Mouse (Mus musculus) lung, postnatal 4 days (tissue): ENCODE results near the gene Ccdc190.

Source experiments
- DNase-seq, 2 experiments: peaks; one replicate each; pipeline ENCODE4 v3.0.0; 2021

The Ccdc190 gene

DNA sequence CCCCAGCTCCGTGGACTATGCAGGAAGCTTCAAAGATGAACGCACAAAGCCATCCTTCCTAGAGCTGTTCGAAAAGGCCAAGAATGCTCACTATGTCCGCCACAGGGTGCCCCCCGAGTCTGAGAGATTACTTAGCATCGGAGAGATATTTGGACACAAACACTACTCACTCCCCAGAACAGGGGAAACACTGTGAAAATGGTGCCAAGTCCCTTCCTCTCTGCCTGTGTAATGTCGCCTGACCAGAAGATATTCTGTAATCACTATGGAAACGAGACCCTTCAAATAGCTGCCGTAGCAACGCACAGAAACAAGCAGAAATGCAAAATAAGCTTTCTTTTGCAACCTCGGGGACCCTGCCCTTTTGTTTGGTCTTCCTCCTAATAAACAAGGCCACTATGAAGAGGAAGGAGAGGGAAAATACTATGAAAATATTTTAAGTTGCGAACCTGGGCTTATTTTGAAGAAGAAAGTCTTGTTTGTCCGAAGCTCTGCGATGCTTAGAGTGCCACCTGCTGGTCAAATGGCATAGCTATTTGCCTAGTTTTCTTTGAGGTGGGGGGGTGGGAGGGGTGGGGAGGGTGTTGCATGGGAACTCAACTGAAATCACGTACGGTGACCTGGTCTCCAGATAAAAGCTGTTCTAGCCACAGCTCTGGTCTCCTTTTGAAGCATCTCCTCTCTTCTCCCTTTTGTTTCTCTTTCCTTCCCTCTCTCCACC is 5.7 kb downstream of the Ccdc190 start:
- peak in 1 of 2 experiments; percentile 58 for DNase-seq

DNA sequence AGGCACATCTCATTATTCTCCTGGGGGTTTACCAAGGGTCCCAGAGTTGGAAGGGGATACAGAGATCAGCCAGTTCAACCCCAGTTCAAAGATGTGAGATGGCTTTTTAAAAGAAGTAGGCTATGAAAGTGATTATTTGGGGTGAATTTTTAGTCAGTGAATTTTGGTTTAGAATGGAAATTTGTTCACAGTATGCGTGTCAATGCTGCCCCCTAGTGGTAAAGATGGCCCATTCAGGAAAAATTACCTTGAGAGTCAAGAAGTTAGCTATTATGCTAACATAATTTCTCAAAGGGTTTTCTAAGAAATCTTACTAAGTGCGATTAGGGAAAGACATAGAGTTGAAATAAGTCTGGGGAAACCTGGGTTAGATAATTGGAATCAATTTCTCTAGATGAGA is 10.9 kb downstream of the Ccdc190 start:
- peak in 1 of 2 experiments; percentile 29 for DNase-seq

DNA sequence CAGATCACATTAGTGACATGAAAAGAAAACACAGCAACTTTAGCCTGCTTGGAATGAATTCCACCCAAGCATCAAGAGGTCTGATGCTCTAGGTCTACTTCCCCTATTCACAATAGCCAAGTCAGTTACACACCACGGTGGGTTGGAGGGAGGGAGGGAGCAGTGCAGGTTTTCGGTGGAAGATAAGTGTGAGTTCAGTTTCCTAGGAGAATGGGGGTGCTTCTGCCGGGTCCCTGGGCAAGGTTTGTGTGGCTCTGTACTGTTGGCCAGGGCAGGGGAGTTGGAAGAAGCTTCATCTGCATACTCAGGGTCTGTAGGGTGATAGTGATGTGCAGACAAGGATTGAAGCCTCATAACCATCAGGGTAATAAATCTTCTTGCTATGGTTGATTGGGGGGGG is 17.6 kb downstream of the Ccdc190 start:
- no peak for DNase-seq

DNA sequence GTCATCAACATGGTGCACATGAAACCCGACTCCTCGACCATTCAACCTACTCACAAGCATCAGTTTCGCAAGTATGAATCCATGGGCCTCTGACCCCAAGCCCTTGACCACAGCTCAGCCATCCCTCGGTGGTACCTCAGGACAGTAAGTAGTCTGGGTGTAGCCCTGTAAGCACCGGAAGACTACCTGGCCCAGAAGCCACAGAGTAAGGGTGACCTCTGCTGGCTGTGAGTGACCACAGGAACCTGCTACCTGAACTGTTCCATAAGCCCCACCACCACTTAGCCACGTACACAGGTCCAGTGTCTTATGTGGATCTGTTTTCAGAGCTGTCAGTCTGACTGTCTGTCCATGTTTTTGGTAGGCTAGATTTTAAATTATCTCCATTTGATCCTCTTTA is 19.2 kb downstream of the Ccdc190 start:
- DNase-seq: no peak

DNA sequence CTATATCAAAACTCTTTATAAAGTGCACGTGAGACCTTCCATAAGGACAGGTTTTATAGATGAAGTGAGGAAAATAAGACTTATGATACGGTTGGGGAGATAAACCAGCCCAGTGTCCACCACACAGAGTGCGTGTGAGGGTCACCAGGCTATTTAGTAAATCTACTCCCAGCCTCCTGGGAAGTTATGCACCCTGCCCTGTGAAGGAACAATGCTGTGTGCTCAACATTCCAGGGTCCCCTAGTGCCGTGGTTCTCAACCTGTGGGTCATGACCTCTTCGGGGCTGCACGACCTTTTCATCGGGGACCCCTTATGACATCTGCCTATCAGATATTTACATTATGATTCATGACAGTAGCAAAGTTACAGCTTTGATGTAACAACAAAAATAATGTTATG is 19.8 kb downstream of the Ccdc190 start:
- no peak for DNase-seq

DNA sequence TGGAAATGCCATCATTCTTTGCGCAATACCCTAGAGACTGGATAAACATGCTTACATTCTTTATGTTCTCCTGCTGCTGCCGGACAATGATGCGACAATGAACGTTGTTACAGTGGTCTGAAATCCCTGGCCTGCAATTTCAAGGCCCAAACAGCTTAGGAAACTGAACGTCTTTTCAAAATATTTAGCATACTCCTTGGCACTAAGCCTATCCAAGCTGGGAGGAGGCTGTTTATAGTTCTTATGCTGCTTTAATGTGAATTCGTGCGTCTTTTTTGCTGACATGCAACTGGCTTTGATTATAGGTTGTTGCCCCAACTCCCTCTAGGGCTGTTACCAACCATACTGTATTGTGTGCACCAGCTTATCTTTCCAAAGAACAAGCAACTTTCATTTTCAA is 20.4 kb downstream of the Ccdc190 start:
- no peak for DNase-seq

DNA sequence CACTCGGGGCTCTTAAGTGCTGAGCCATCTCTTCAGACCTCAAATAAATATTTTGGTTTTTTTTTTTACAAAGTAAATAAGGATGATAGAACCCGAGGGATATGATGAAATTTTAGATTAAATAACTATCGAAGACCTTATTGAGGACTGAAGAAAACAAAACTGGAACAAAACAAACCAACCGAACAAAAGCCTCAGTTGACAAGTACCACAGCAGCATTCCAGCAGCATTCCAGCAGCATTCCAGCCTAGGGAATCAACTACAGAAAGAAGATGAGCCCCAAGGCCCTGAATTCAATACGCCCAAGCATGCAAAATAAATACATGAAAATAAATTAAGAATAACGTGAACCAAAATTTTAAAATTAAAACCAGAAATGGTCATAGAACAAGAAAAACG is 21.5 kb downstream of the Ccdc190 start:
- DNase-seq: no peak

DNA sequence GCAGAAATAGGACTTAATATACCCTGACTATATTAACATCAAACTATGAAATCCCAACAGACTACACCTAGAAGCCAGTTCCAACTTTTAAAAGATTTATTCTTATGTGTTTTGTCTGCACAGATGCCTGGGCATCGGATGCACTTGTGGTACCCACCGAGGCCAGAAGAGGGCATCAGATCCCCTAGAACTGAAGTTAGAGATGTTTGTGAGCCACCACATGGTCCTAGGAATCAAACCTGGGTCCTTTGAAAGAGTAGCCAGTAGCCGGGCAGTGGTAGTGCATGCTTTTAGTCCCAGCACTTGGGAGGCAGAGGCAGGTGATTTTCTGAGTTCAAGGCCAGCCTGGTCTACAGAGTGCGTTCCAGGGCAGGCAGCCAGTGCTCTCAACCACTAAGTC is 22.2 kb downstream of the Ccdc190 start:
- DNase-seq: no peak

DNA sequence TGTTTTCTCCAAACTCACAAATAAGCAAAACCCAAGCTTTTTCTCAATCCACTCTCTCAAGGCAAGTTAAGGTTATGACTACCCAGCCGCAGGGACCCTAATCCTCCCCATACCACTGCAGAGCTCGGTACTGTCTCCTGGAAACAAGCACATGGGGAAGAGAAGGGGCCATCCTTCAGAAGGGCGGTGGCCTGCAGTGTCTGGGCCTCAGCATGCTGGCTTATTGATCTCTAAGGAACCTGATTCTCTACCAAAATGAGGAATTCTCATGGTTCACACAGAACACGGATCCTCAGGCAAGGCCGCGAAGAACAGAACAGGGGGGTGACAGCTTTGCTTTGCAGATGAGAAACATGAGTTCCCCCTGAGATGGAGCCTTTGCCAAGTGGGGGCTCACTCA is 23.1 kb downstream of the Ccdc190 start:
- no peak for DNase-seq

DNA sequence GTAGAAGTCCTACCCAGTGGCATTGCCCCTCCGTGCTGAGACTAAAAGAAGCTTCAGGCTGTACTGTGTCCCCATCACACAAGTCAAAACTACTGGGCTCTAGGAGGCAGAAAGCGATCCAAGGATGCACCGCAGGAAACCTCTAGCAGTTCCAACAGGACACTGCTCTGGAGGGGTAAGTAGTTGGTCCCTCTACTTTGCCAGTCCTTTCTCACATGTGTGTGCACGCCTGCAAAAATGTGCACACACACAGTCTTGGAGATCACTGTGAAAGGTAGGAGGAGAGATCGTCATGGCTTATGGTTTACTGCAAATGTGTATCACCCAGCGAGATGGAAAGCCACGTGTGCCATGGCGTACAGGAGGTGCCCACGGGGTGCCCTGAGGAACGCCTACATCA is 24.2 kb downstream of the Ccdc190 start:
- no peak for DNase-seq

DNA sequence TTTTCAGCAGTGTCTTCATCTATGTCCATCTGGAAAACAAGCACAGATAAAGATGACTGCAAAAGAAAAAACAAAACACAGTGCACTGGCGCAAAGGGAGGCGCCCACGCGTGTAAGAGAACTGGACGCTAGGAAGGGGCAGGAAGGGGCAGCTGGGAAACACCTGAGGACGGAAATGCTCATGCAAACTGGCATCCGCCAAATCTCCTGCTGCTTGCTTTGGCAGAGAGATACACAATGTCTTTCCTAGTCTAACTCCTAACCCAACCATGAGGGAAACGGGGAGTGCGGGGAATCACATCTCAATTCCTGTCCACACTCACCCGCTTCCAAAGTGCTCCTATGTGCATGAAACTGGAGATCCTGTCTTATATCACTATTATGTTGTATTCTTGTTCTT is 24.7 kb downstream of the Ccdc190 start:
- no peak for DNase-seq

DNA sequence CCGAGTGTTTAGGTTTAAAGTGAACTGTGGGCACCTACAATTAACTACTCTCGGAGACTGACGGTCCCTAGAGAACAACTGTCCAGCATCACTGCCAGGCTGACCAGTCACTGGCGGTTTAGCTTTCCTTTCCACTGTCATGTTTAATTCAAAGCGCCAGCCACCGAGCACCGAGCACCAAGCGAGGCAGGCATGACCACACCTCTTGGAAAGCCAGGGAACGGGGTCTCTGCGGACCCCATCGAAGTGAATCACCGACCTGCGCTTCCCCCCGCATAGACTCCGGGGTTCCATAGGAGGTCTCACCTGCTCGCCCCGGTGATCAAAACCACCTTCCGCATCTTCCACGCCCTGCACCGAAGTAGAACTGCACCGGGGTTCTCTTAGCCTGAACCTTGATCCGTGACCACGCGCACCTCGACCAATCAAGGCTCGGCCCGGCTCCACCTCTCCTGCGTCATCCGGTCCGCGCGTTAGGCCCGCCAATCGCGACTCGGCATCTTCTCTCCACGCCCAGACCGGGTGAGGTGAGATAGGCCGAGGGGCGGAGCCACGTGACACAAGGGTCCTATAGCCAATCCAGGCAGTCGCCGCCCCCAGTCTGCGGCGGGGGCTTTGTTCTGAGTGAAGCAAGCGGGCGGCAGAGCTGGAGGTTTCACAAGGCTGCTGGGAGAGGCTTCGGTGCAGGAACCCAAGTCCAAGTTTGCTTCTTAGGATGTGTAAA is 40.5 kb downstream of the Ccdc190 start, which contains the start of gene Hsd17b7:
Gene Hsd17b7 (minus strand): TSS at position 450 of the 724 bp plus-strand sequence.
- DNase-seq: peak; percentile 99

DNA sequence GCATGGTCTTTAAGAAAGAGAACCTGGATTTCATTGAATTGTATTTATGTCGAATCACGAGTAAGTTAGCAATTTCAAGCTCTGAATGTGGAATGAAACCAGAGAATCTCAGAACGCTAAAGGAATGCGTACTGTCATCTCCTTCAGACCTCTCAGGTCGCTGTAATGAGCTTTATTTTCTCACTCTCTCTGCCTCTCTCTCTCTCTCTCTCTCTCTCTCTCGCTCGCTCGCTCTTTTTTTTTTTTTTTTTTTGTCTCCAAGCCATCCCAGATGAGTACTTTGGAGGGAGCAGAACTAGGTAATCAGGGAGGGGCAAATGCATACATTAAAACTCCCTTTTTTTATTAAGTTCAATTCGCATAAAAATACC is 41.1 kb downstream of the Ccdc190 start:
- DNase-seq: no peak

DNA sequence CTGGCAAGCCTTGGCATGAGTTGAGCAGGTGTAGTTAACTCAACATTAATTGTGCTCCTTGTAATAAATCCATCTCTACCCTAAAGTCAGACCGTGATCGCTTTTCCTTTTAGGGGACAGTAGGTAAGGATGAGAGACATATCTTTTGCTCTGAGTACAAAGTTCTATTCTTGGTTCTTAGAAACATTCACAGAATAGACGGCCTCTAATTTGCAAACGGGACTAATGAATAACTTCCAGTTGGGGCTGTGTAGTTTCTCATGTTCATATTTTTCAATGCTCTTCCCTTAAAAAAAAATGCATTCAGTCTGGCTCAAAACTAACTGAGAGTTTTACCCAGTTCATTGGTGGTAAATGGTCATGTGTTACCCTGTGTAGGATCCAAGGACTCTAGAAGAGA is 42.5 kb downstream of the Ccdc190 start:
- no peak for DNase-seq

DNA sequence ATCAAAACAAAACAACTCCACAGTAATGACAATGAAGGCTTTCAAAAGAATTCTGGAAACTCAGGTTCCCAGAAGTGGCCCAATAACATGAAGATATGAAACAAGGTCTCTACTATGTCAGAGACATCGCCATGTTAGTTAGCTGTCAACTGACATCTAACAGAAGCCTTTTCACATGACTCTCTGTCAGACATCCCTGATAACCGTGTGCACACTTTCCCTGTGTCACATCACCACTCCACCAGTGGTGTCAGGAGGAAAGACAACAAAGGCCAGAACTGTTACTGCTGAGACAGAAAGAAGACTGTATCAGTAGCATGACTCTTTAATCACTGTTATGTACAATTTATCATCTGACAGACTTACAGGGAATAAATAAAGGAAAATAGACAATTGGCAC is 43.5 kb downstream of the Ccdc190 start:
- DNase-seq: no peak

DNA sequence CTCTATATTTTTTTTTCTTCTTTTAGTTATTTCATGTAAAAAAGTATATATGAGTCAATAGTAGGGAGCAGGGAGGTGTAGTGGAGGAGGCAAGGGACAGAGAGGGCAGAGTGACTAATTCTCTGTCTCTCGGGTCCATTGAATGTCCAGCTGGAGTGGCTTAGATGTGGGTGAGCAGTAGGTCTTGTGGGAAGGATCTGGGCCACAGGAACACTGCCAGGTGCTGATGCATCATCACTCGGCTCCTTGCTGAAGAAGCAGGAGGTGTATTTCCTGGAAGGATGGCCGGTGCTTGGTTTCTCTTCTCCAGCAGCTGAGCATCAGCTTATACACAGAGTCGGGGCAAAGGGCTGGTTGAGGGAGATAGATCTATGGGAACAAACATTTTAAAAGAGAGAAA is 49.2 kb downstream of the Ccdc190 start:
- DNase-seq: no peak
